Mouse (Mus musculus) lung, adult 2 months (tissue): ENCODE measurements around the gene Sh3tc1.

Experiments
- CTCF ChIP-seq: fragments of 200-500 bp; IDR thresholded peaks from 2 replicates; pipeline ENCODE4 v1.5.1; 2011; ENCODE audit warnings: mild to moderate bottlenecking, low read length, control low read depth; ENCODE audit not compliant: insufficient read depth
- POLR2A ChIP-seq: fragments of 200-500 bp; IDR thresholded peaks from 2 replicates; pipeline ENCODE4 v1.6.1; 2011; ENCODE audit warnings: low read depth, mild to moderate bottlenecking, control low read depth, low read length, borderline replicate concordance; ENCODE audit errors: extremely low read depth

- no peak for TF ChIP-seq CTCF
- no peak for TF ChIP-seq POLR2A
Observed at GRCm38 (mm10) chr5:35652872-35653271, 86.9 kb downstream of the Sh3tc1 start.
